Mouse (Mus musculus): Measurements from ENCODE around the gene Gm7168.
A peak's percentile ranks its signal among the peaks of the same experiment; 100 is the strongest.
"Not testable (repeated sequence)": the region's sequence is repeated elsewhere in the genome, so short reads cannot be mapped to it uniquely, and the experiment has no call there.

Gm7168 gene

GRCm38 (mm10) chr17:13948073-13948472, at the start of gene Gm7168:
Gene Gm7168 (plus strand): TSS chr17:13948373.
- DNase-seq (ENCODE audit: extremely low spot score): not testable (repeated sequence)

- DNase-seq (ENCODE audit: extremely low spot score): no peak
These were observed 49.3 kb upstream of the Gm7168 start for GRCm38 (mm10) chr17:13898838-13899237.

- no peak for DNase-seq (ENCODE audit: extremely low spot score)
These were observed 48.9 kb upstream of the Gm7168 start for GRCm38 (mm10) chr17:13899241-13899640.

- no peak for DNase-seq (ENCODE audit: extremely low spot score)
These were observed 44.4 kb upstream of the Gm7168 start for GRCm38 (mm10) chr17:13903793-13904192.

GRCm38 (mm10) chr17:13907082-13907481, 41.1 kb upstream of the Gm7168 start:
- no peak for DNase-seq (ENCODE audit: extremely low spot score)

- no peak for DNase-seq (ENCODE audit: extremely low spot score)
These were observed 40.5 kb upstream of the Gm7168 start for GRCm38 (mm10) chr17:13907681-13908080.

GRCm38 (mm10) chr17:13913951-13914350, 34.2 kb upstream of the Gm7168 start:
- DNase-seq (ENCODE audit: extremely low spot score): no peak

GRCm38 (mm10) chr17:13914531-13914930, 33.6 kb upstream of the Gm7168 start:
- no peak for DNase-seq (ENCODE audit: extremely low spot score)

- DNase-seq (ENCODE audit: extremely low spot score): peak; percentile 19
These were observed 27.4 kb upstream of the Gm7168 start for GRCm38 (mm10) chr17:13920771-13921170.

- no peak for DNase-seq (ENCODE audit: extremely low spot score)
These were observed 24.8 kb upstream of the Gm7168 start for GRCm38 (mm10) chr17:13923418-13923817.

- no peak for DNase-seq (ENCODE audit: extremely low spot score)
These were observed 23.6 kb upstream of the Gm7168 start for GRCm38 (mm10) chr17:13924588-13924987.

- no peak for DNase-seq (ENCODE audit: extremely low spot score)
These were observed 22.2 kb upstream of the Gm7168 start for GRCm38 (mm10) chr17:13925931-13926330.

GRCm38 (mm10) chr17:13930421-13930820, 17.8 kb upstream of the Gm7168 start:
- DNase-seq (ENCODE audit: extremely low spot score): no peak

- not testable (repeated sequence) for DNase-seq (ENCODE audit: extremely low spot score)
These were observed 12.8 kb upstream of the Gm7168 start for GRCm38 (mm10) chr17:13935364-13935763.

- DNase-seq (ENCODE audit: extremely low spot score): no peak
These were observed 10.4 kb upstream of the Gm7168 start for GRCm38 (mm10) chr17:13937787-13938186.

GRCm38 (mm10) chr17:13938652-13939051, 9.5 kb upstream of the Gm7168 start:
- DNase-seq (ENCODE audit: extremely low spot score): no peak

GRCm38 (mm10) chr17:13939231-13939630, 8.9 kb upstream of the Gm7168 start:
- DNase-seq (ENCODE audit: extremely low spot score): not testable (repeated sequence)

- DNase-seq (ENCODE audit: extremely low spot score): no peak
These were observed 7.7 kb upstream of the Gm7168 start for GRCm38 (mm10) chr17:13940487-13940886.

- DNase-seq (ENCODE audit: extremely low spot score): not testable (repeated sequence)
These were observed 3.4 kb downstream of the Gm7168 start for GRCm38 (mm10) chr17:13951570-13951969.

- not testable (repeated sequence) for DNase-seq (ENCODE audit: extremely low spot score)
These were observed 10.0 kb downstream of the Gm7168 start for GRCm38 (mm10) chr17:13958129-13958528.

GRCm38 (mm10) chr17:13962245-13962644, 14.1 kb downstream of the Gm7168 start:
- DNase-seq (ENCODE audit: extremely low spot score): not testable (repeated sequence)

GRCm38 (mm10) chr17:13965048-13965447, 16.9 kb downstream of the Gm7168 start:
- DNase-seq (ENCODE audit: extremely low spot score): not testable (repeated sequence)

GRCm38 (mm10) chr17:13969917-13970316, 21.7 kb downstream of the Gm7168 start:
- DNase-seq (ENCODE audit: extremely low spot score): not testable (repeated sequence)

GRCm38 (mm10) chr17:13970796-13971195, 22.6 kb downstream of the Gm7168 start:
- DNase-seq (ENCODE audit: extremely low spot score): not testable (repeated sequence)

Data from embryo, embryonic 9.5 days (tissue).